Mouse (Mus musculus): Measurements from ENCODE around the gene Nudt1.
A peak's percentile ranks its signal among the peaks of the same experiment; 100 is the strongest.

DNA sequence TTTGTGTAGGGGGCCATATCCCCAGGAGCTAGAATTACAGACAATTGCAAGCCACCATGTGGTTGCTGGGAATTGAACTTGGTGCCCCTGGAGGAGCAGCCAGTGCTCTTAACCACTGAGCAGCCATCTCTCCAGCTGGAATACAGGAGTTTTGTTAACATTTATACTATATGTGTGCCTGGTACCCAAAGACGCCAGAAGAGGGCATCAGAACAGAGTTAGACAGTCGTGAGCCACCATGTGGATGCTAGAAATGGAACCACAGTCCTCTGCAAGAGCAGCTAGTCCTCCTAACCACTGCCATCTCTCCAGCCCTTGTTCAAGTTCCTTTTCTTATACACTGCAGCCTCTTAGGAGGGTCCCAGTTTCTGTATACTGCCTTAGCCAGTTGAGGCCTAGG, 12.2 kb downstream of the Nudt1 start:
- TF ChIP-seq CTCF (IDR thresholded peaks at IDR 0.05) (peak; percentile 44), EP300 (IDR thresholded peaks at IDR 0.05) (no peak)

All from lung, postnatal 0 days (tissue).